Mouse (Mus musculus) hindbrain, embryonic 16.5 days (tissue): ENCODE results near the gene Slc4a4. TPM values are rescaled to one million over a fixed set of nuclear protein-coding genes. Genes with fewer than 3 reads are reported as not detected.
A peak's percentile ranks its signal among the peaks of the same experiment; 100 is the strongest.
"Not testable (repeated sequence)": the region's sequence is repeated elsewhere in the genome, so short reads cannot be mapped to it uniquely, and the experiment has no call there.

Experiments
- ATAC-seq: fragments of 200-750 bp; cut with Nextera tagmentation; 2 replicates; pipeline ENCODE4 v1.8.0; 2017; ENCODE audit warnings: moderate TSS enrichment, moderate library complexity
- H3K27ac ChIP-seq: fragments of 300-500 bp; sonication (generic); 2 replicates; pipeline ENCODE4 v1.5.1; 2014; ENCODE audit warnings: low read depth, mild to moderate bottlenecking, control low read depth, low read length, moderate library complexity
- H3K27me3 ChIP-seq: fragments of 300-500 bp; sonication (generic); replicated peaks from 2 replicates; pipeline ENCODE4 v1.6.1; 2014; ENCODE audit warnings: low read length; ENCODE audit not compliant: control insufficient read depth, insufficient read depth
- H3K36me3 ChIP-seq: fragments of 300-500 bp; sonication (generic); 2 replicates; pipeline ENCODE4 v1.6.1; 2014; ENCODE audit warnings: mild to moderate bottlenecking, low read length, moderate library complexity, mixed read lengths; ENCODE audit not compliant: control insufficient read depth, insufficient read depth
- H3K4me1 ChIP-seq: fragments of 300-500 bp; sonication (generic); 2 replicates; pipeline ENCODE4 v1.6.1; 2014; ENCODE audit warnings: low read depth, low read length; ENCODE audit not compliant: control insufficient read depth, insufficient read depth
- H3K4me2 ChIP-seq: fragments of 300-500 bp; sonication (generic); 2 replicates; pipeline ENCODE4 v1.6.1; 2014; ENCODE audit warnings: mild to moderate bottlenecking, low read length, control low read depth, moderate library complexity
- H3K4me3 ChIP-seq: fragments of 300-500 bp; sonication (generic); 2 replicates; pipeline ENCODE4 v1.5.1; 2014; ENCODE audit warnings: mild to moderate bottlenecking, low read length, control low read depth, moderate library complexity
- H3K9ac ChIP-seq: fragments of 300-500 bp; sonication (generic); 2 replicates; pipeline ENCODE4 v1.6.1; 2014; ENCODE audit warnings: low read depth, mild to moderate bottlenecking, control low read depth, low read length, moderate library complexity
- H3K9me3 ChIP-seq: fragments of 300-500 bp; sonication (generic); 2 replicates; pipeline ENCODE4 v1.6.1; 2014; ENCODE audit warnings: mild to moderate bottlenecking, low read length, moderate library complexity; ENCODE audit not compliant: control insufficient read depth
- WGBS: fragments of 180-500 bp; shearing (Covaris S2); extraction: QIAGEN DNeasy Blood & Tissue Kit; methylation state at CpG from one replicate; pipeline ENCODE4 v1.1.7; 2014; 5-methylcytosine and 5-hydroxymethylcytosine counted together
- polyA plus RNA-seq: library from polyadenylated mRNA; unstranded; fragments of >200 nt; fragmentation: Nextera tagmentation; extraction: Ambion mirVana; gene quantifications from 2 replicates; pipeline ENCODE4 v1.2.1, GENCODE M21; 2015

The Slc4a4 gene
- polyA plus RNA-seq, 1 experiment from 2014 or later, result 9.1 TPM

GRCm38 (mm10) chr5:88980740-88981139 is 94.1 kb downstream of the Slc4a4 start:
- no peak for ATAC-seq
- WGBS, result 88% methylated on average over 4 of the region's 4 CpGs
- no peaks in the 10 kb centered on the region for H3K9me3 ChIP-seq
- H3K9ac ChIP-seq, result no peak overlapping the region
- no peak overlapping the region for H3K4me2 ChIP-seq
- no peak overlapping the region for H3K27ac ChIP-seq
- H3K27me3 ChIP-seq, result no peaks in the 10 kb centered on the region
- H3K4me3 ChIP-seq, result no peak overlapping the region
- no peaks in the 10 kb centered on the region for H3K36me3 ChIP-seq
- H3K4me1 ChIP-seq, result no peaks in the 10 kb centered on the region; the same call in 1 of the 2 replicates

- Histone ChIP-seq H3K4me3 (no peak overlapping the region), H3K9me3 (no peaks in the 10 kb centered on the region), H3K27ac (0 out of 2 replicates have a peak overlapping the region, but pooled peaks have one; percentile 7), H3K4me1 (no peaks in the 10 kb centered on the region; the same call in 1 of the 2 replicates), H3K36me3 (no peaks in the 10 kb centered on the region), H3K27me3 (no peaks in the 10 kb centered on the region), H3K4me2 (no peak overlapping the region), H3K9ac (no peak overlapping the region)
- ATAC-seq, result no peak
- 64% methylated on average over 8 of the region's 8 CpGs for WGBS
Observed at GRCm38 (mm10) chr5:88981243-88982014, 94.8 kb downstream of the Slc4a4 start.

- no peaks in the 10 kb centered on the region for H3K4me1 ChIP-seq
- no peaks in the 10 kb centered on the region for H3K36me3 ChIP-seq
- H3K27me3 ChIP-seq, result no peaks in the 10 kb centered on the region
- 82% methylated on average over 3 of the region's 3 CpGs for WGBS
- ATAC-seq, result no peak
- H3K9ac ChIP-seq, result no peak overlapping the region
- H3K4me2 ChIP-seq, result no peak overlapping the region
- no peak overlapping the region for H3K4me3 ChIP-seq
- no peaks in the 10 kb centered on the region for H3K9me3 ChIP-seq
- H3K27ac ChIP-seq, result no peak overlapping the region
Observed at GRCm38 (mm10) chr5:88982040-88982736, 95.6 kb downstream of the Slc4a4 start.

GRCm38 (mm10) chr5:88983170-88983569 is 96.6 kb downstream of the Slc4a4 start:
- H3K4me3 ChIP-seq, result no peak overlapping the region
- no peaks in the 10 kb centered on the region for H3K27me3 ChIP-seq
- H3K27ac ChIP-seq, result no peak overlapping the region
- H3K4me1 ChIP-seq, result no peaks in the 10 kb centered on the region
- WGBS, result 98% methylated on average over 2 of the region's 2 CpGs
- H3K9me3 ChIP-seq, result no peaks in the 10 kb centered on the region
- no peak for ATAC-seq
- H3K36me3 ChIP-seq, result no peaks in the 10 kb centered on the region
- no peak overlapping the region for H3K9ac ChIP-seq
- H3K4me2 ChIP-seq, result no peak overlapping the region

GRCm38 (mm10) chr5:88983652-88984051 is 97.0 kb downstream of the Slc4a4 start:
- Histone ChIP-seq H3K9me3 (no peaks in the 10 kb centered on the region), H3K9ac (no peak overlapping the region), H3K4me3 (no peak overlapping the region), H3K27me3 (no peaks in the 10 kb centered on the region), H3K4me2 (no peak overlapping the region), H3K4me1 (no peaks in the 10 kb centered on the region), H3K36me3 (no peaks in the 10 kb centered on the region), H3K27ac (no peak overlapping the region)
- ATAC-seq, result no peak
- WGBS, result 88% methylated on average over 7 of the region's 7 CpGs

GRCm38 (mm10) chr5:88989018-88989417 is 102.4 kb downstream of the Slc4a4 start:
- ATAC-seq, result 0 out of 2 replicates have a peak, but pooled peaks have one; percentile 17
- Histone ChIP-seq H3K9ac (no peak overlapping the region), H3K9me3 (no peaks in the 10 kb centered on the region), H3K4me3 (no peak overlapping the region), H3K27me3 (no peaks in the 10 kb centered on the region), H3K36me3 (no peaks in the 10 kb centered on the region), H3K4me1 (no peaks in the 10 kb centered on the region), H3K27ac (no peak overlapping the region), H3K4me2 (no peak overlapping the region)

GRCm38 (mm10) chr5:88990196-88990747 is 103.7 kb downstream of the Slc4a4 start:
- WGBS, result 64% methylated on average over 9 of the region's 9 CpGs
- Histone ChIP-seq H3K27ac (peak overlapping the region; percentile 63), H3K27me3 (no peaks in the 10 kb centered on the region), H3K4me1 (no peaks in the 10 kb centered on the region), H3K4me3 (no peak overlapping the region), H3K4me2 (no peak overlapping the region), H3K36me3 (no peaks in the 10 kb centered on the region), H3K9me3 (no peaks in the 10 kb centered on the region), H3K9ac (no peak overlapping the region)
- peak; percentile 86 for ATAC-seq

GRCm38 (mm10) chr5:88991309-88991708 is 104.7 kb downstream of the Slc4a4 start:
- H3K4me2 ChIP-seq, H3K27ac ChIP-seq, H3K4me3 ChIP-seq, H3K9me3 ChIP-seq, H3K4me1 ChIP-seq, H3K36me3 ChIP-seq, H3K9ac ChIP-seq, ATAC-seq, H3K27me3 ChIP-seq: not testable (repeated sequence)
- 79% methylated on average over 2 of the region's 2 CpGs for WGBS

GRCm38 (mm10) chr5:88994533-88994932 is 107.9 kb downstream of the Slc4a4 start:
- Histone ChIP-seq H3K4me1 (no peaks in the 10 kb centered on the region), H3K4me3 (no peak overlapping the region), H3K9me3 (no peaks in the 10 kb centered on the region), H3K9ac (no peak overlapping the region), H3K27me3 (no peaks in the 10 kb centered on the region), H3K36me3 (no peaks in the 10 kb centered on the region), H3K4me2 (no peak overlapping the region), H3K27ac (no peak overlapping the region)
- peak; percentile 92 for ATAC-seq
- 77% methylated on average over 5 of the region's 5 CpGs for WGBS
